Mouse (Mus musculus): Measurements from ENCODE around the gene Fmnl2.

DNA sequence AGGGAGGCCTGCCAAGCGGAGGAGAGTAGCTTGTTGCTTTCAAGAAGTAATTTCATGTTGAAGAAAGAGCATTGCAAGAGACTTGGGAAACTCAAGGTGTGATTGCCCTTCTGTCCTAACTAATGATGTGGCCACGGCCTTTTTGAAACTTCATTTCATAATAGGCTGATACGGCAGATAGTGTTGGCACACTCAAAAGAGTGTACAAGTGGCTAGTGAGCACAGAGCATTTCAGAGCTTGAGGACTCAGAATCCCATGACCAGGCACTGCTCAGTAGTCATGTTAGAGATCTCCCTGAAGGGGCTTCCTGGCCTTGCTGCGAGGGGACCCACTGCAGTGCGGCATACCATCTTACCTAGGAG lies 109.8 kb downstream of the Fmnl2 start:
- TF ChIP-seq POLR2A (IDR thresholded peaks at IDR 0.05; ENCODE audit: extremely low read depth, insufficient read depth, low read length) (no peak), CTCF (IDR thresholded peaks at IDR 0.05; ENCODE audit: low read depth, low read length) (no peak)

All from liver, adult 2 months (tissue).